Mouse (Mus musculus) kidney, adult 2 months (tissue): ENCODE measurements at regions not wholly inside any gene's neighbourhood (a gene's known extent, or its start where the extent isn't known, plus 50 kb on each side); places are given as distances from the start of the nearest gene placed in this dataset.

ENCODE experiments used
- DNase-seq: peaks from one replicate; pipeline ENCODE4 v3.0.0; 2021
- H3K27ac ChIP-seq: fragments of 200-500 bp; 2 replicates; pipeline ENCODE4 v1.5.1; 2012; ENCODE audit warnings: low read depth, low read length, control low read depth, inconsistent platforms; ENCODE audit not compliant: insufficient read depth
- H3K27me3 ChIP-seq: fragments of 200-500 bp; replicated peaks from 2 replicates; pipeline ENCODE4 v1.6.1; 2012; ENCODE audit warnings: mild to moderate bottlenecking, moderate library complexity, low read length, inconsistent platforms; ENCODE audit not compliant: control insufficient read depth, insufficient read depth
- H3K36me3 ChIP-seq: fragments of 200-500 bp; 2 replicates; pipeline ENCODE4 v1.6.1; 2012; ENCODE audit warnings: mild to moderate bottlenecking, moderate library complexity, low read length, inconsistent platforms; ENCODE audit not compliant: control insufficient read depth, insufficient read depth
- H3K4me1 ChIP-seq: fragments of 200-500 bp; 2 replicates; pipeline ENCODE4 v1.6.1; 2011; ENCODE audit warnings: low read length; ENCODE audit not compliant: control insufficient read depth, insufficient read depth
- H3K4me3 ChIP-seq: fragments of 200-500 bp; 2 replicates; pipeline ENCODE4 v1.5.1; 2011; ENCODE audit warnings: mild to moderate bottlenecking, low read depth, low read length, control low read depth; ENCODE audit not compliant: insufficient read depth
- CTCF ChIP-seq: fragments of 200-500 bp; conservative IDR thresholded peaks from 2 replicates; pipeline ENCODE4 v1.5.1; 2011; ENCODE audit warnings: low read depth, mild to moderate bottlenecking, control low read depth, low read length, moderate library complexity, mixed read lengths; ENCODE audit not compliant: insufficient read depth, insufficient read length
- POLR2A ChIP-seq: fragments of 200-500 bp; IDR thresholded peaks from one replicate; pipeline ENCODE4 v1.6.1; 2011; ENCODE audit warnings: low read depth, low read length, control low read depth
- WGBS: fragments of 180-500 bp; shearing (Covaris S2); methylation state at CpG from one replicate; pipeline ENCODE4 v1.1.7; 2018; 5-methylcytosine and 5-hydroxymethylcytosine counted together

DNA sequence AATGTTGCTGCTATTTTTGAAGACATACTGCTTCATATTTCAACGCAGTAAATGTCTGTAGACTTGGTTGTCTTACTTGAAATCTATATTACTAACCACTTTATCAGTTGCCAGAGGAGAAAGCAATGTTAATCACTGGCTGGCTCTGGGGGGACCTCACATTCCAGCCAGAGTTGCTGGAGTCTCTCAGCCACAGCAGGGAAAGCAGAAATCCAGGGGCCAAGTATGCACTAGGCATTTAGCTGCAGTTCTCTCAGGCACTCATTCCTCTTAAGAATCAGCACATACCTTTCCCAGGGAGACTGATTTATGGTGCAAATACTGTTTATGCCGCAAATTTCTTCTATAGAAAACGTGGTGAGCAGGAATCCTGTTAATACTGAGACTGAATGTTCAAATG, 933.6 kb upstream of the Lcorl start:
- H3K27ac ChIP-seq: no peak overlapping the region
- 39% methylated on average over 3 of the region's 3 CpGs for WGBS
- no peaks in the 10 kb centered on the region for H3K4me1 ChIP-seq
- no peaks in the 10 kb centered on the region for H3K27me3 ChIP-seq
- H3K36me3 ChIP-seq: no peaks in the 10 kb centered on the region
- peak; percentile 4 for DNase-seq
- H3K4me3 ChIP-seq: no peak overlapping the region
- no peak for TF ChIP-seq CTCF
- TF ChIP-seq POLR2A: no peak

DNA sequence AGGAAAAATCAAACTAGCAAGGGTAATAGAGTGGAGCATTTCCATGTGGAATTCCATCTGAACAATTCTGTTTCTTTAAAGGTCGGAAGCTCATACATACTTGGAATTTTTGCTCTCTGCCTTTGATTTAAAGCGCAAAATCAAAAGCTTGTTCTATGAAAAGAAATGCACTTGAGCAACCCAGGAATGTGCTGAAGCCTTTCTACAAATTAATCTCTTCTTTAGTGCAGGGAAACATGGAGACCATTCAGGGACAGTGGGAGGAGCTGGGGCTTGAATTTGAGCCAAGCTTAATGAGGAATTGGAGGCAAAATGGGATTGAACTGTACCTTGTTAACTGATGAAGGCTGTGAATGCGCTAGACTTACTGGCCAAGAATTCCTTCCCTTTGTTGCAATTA, 933.1 kb upstream of the Lcorl start:
- no peaks in the 10 kb centered on the region for H3K4me1 ChIP-seq
- peak; percentile 44 for DNase-seq
- H3K4me3 ChIP-seq: no peak overlapping the region
- H3K36me3 ChIP-seq: no peaks in the 10 kb centered on the region
- H3K27ac ChIP-seq: no peak overlapping the region
- no peak for TF ChIP-seq CTCF
- no peak for TF ChIP-seq POLR2A
- WGBS: 49% methylated on average over 3 of the region's 3 CpGs
- H3K27me3 ChIP-seq: no peaks in the 10 kb centered on the region

DNA sequence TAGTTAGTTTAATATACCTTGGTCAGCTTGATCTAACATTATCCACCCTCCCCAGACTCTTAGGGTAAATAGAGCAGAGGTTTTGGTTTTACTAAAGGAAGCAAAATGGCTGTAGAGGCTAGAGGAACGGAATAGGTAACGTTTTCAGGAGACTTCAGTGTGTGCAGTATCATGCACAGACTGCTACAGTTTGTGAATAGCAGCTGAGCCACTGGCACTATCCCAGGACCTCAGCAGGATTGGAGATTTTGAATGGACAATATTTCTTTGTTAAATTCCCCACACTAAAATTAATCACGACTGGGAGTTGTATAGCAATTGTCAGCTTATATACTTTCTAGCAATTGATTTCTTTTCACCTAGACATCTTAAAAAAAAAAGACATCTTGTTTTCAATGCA, 929.7 kb upstream of the Lcorl start:
- Histone ChIP-seq H3K27ac (no peak overlapping the region), H3K27me3 (no peaks in the 10 kb centered on the region), H3K36me3 (no peaks in the 10 kb centered on the region), H3K4me3 (no peak overlapping the region), H3K4me1 (no peaks in the 10 kb centered on the region)
- no peak for DNase-seq
- TF ChIP-seq POLR2A: no peak
- TF ChIP-seq CTCF: no peak
- 75% methylated on average over 3 of the region's 3 CpGs for WGBS

DNA sequence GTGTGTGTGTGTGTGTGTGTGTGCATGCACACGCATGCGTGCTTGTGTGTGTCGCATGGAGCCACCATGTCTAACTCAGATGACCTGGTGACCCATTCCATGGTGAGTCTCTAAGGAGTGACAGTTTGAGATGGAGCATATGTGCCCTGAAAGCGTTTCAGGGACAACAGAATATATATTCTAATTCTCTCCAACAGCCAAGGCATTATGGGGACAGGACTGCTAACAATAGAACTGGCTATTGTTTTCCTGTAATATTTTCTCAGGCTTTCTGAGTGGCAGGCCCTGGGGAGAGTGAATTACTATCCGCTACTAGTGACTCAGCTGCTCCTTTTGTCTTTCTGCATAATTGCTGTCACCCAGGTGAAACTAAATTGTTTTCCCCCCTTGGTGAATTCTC, 898.7 kb upstream of the Lcorl start:
- no peaks in the 10 kb centered on the region for H3K27me3 ChIP-seq
- H3K4me3 ChIP-seq: no peak overlapping the region
- no peaks in the 10 kb centered on the region for H3K4me1 ChIP-seq
- DNase-seq: no peak
- no peaks in the 10 kb centered on the region for H3K36me3 ChIP-seq
- TF ChIP-seq CTCF (no peak), POLR2A (no peak)
- no peak overlapping the region for H3K27ac ChIP-seq
- WGBS: 75% methylated on average over 5 of the region's 5 CpGs

DNA sequence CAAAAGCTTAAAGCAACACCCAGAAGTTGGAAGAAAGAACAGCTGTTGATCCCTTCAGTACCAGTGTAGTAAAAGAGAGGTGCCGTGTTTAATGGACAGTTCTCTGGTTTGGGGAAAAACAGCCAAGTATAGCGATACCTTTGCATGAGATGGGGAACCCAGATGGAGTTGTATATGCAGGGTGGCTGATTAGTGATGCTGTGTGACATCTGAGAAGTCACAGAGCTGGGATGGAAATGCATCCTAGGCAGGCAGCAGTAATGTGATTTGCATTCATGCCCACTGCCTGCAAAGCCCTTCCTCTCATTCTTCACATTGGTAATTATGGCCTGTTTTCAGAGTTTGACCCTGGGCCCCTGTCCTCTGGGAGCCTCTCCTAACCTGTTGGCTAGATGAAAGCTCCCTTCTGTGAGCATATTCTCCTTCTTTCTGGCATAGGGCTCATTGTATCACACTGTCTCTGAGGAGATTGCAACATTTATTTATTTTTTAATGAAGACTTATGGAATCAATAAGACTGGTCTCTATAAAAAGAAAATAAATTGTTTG, 882.7 kb upstream of the Lcorl start:
- Histone ChIP-seq H3K36me3 (no peaks in the 10 kb centered on the region), H3K27me3 (no peaks in the 10 kb centered on the region; the same call in 1 of the 2 replicates), H3K4me3 (no peak overlapping the region), H3K27ac (no peak overlapping the region), H3K4me1 (no peaks in the 10 kb centered on the region)
- 67% methylated on average over 2 of the region's 2 CpGs for WGBS
- no peak for TF ChIP-seq CTCF
- no peak for TF ChIP-seq POLR2A
- no peak for DNase-seq

GRCm38 (mm10) chr5:46732510-46732909, 875.1 kb upstream of the Lcorl start:
- no peak overlapping the region for H3K27ac ChIP-seq
- H3K4me3 ChIP-seq: no peak overlapping the region
- H3K36me3 ChIP-seq: no peaks in the 10 kb centered on the region
- H3K27me3 ChIP-seq: no peaks in the 10 kb centered on the region; the same call in 1 of the 2 replicates
- H3K4me1 ChIP-seq: no peaks in the 10 kb centered on the region
- DNase-seq: no peak
- TF ChIP-seq CTCF (no peak), POLR2A (no peak)
- WGBS: 90% methylated on average over 3 of the region's 3 CpGs

DNA sequence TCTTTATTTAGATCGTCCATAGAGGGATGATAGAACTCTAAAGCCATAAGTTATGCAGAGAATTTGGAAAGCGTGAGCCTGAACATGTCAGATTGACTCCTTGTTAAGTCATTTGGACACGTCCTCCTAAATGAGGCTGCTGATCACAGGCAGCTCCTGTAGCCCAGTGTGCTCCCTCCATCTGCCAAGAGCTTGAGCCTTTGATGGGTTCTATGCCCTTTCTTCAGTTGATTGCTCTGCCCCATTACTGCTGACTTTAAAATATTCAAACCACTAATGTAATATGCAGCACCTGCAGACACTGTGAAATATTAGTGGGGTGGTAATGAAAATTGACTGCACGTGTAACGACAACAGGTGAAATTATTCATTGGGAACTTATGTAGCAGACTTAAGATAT, 874.6 kb upstream of the Lcorl start:
- H3K36me3 ChIP-seq: no peaks in the 10 kb centered on the region
- no peak for DNase-seq

More for the DNA sequence above, 874.6 kb upstream of the Lcorl start:
- H3K27ac ChIP-seq: no peak overlapping the region
- WGBS: 75% methylated on average over 5 of the region's 5 CpGs
- TF ChIP-seq POLR2A (no peak), CTCF (no peak)
- H3K4me1 ChIP-seq: no peaks in the 10 kb centered on the region
- no peak overlapping the region for H3K4me3 ChIP-seq
- H3K27me3 ChIP-seq: no peaks in the 10 kb centered on the region; the same call in 1 of the 2 replicates
